Mouse (Mus musculus): ENCODE measurements around the gene Asprv1. TPM values are rescaled to one million over a fixed set of nuclear protein-coding genes. Genes with fewer than 3 reads are reported as not detected.

Gene Asprv1
- polyA plus RNA-seq, 1 experiment from 2014 or later: 2.1 TPM

DNA sequence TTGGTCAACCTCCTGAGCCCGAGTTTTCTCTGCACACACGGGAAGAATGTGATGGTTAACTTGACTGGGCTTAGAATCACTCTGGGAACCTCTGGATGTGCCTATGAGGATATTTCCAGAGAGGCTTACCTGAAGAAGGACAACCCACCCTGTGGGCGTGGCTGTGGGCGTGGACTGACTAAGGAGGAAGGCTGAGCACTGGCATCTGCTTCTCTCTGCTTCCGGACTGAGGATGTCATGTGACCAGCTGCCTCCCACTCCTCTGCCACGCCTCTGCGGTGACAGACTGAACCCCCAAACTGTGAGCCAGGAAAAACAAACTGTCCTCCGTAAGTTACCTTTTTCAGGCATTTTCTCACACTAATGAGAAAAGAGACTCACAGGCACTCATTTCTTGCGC is 33.3 kb upstream of the Asprv1 start:
- H3K4me1 ChIP-seq: no peaks in the 10 kb centered on the region
- no peaks in the 10 kb centered on the region for H3K27me3 ChIP-seq
- no peak overlapping the region for H3K9ac ChIP-seq
- ATAC-seq (ENCODE audit: insufficient number of reproducible peaks, insufficient read depth, low FRiP score, low TSS enrichment): no peak
- no peak overlapping the region for H3K27ac ChIP-seq
- H3K4me2 ChIP-seq (replicated peaks): peak overlapping the region; percentile 26
- H3K36me3 ChIP-seq: no peaks in the 10 kb centered on the region
- H3K9me3 ChIP-seq: no peaks in the 10 kb centered on the region
- peak overlapping the region; percentile 13 for H3K4me3 ChIP-seq
- WGBS: 15% methylated on average over 9 of the region's 9 CpGs

DNA sequence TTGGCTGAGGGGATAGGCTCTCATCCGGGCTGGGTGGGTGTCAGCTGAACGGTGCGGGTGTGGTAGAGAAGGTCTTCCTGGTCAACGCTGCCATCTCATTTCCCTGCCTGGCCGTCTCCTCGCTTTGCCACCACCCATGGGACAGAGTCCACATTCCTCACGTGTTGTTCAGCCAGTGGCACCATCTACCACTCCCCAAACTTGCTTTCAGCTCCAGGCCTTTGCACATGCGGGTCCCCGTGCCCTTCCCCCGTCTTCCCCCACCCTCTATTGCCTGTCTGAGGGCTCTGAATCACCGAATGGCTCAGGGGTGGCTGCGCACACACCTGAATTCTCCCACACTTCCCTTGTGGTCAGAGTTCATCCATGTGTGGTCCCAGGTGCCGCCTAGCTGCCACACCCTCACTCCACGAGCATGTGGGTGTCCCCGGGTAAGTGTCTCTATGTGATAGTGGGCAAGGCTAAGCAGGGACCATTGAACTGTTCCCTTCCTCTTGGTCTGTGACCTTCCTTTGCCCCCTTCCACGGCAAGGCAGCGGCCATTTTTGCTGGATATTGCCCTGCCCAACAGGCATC is 32.0 kb upstream of the Asprv1 start:
- H3K27me3 ChIP-seq: no peaks in the 10 kb centered on the region
- no peak overlapping the region for H3K4me2 ChIP-seq (replicated peaks)
- 85% methylated on average over 17 of the region's 17 CpGs for WGBS
- H3K4me3 ChIP-seq: no peak overlapping the region
- no peaks in the 10 kb centered on the region for H3K9me3 ChIP-seq
- no peak overlapping the region for H3K27ac ChIP-seq
- no peak overlapping the region for H3K9ac ChIP-seq
- ATAC-seq (ENCODE audit: insufficient number of reproducible peaks, insufficient read depth, low FRiP score, low TSS enrichment): no peak
- no peaks in the 10 kb centered on the region for H3K36me3 ChIP-seq
- no peaks in the 10 kb centered on the region for H3K4me1 ChIP-seq

DNA sequence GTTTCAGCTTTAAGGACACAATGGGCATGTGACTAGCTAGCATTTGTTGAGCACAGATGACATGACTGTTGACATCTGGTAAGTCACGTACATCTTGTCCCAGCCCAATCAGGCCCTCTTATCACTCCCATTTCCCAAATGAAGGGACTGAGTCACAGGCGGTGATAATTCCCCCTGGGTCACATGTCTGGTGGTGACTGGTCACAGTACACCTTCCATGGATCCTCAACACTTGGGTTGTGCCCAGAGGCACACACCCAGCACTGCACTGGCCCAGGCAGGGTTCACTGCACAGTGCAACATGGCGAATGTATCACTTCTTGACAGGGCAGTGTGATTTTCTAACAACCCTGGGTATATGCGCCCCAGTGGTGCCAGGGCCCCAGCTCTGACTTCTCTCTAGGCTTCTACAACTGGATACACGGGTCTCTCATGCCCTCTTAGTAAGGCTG is 29.2 kb upstream of the Asprv1 start:
- H3K4me3 ChIP-seq: no peak overlapping the region
- no peak for ATAC-seq (ENCODE audit: insufficient number of reproducible peaks, insufficient read depth, low FRiP score, low TSS enrichment)
- no peaks in the 10 kb centered on the region for H3K27me3 ChIP-seq

GRCm38 (mm10) chr6:86599197-86599596 is 28.8 kb upstream of the Asprv1 start:
- Histone ChIP-seq H3K9me3 (no peaks in the 10 kb centered on the region), H3K27me3 (no peaks in the 10 kb centered on the region), H3K4me2 (replicated peaks) (no peak overlapping the region), H3K27ac (no peak overlapping the region), H3K36me3 (no peaks in the 10 kb centered on the region), H3K9ac (no peak overlapping the region), H3K4me3 (no peak overlapping the region), H3K4me1 (no peaks in the 10 kb centered on the region)
- no peak for ATAC-seq (ENCODE audit: insufficient number of reproducible peaks, insufficient read depth, low FRiP score, low TSS enrichment)
- WGBS: 21% methylated on average over 4 of the region's 4 CpGs

More for the DNA sequence above, 29.2 kb upstream of the Asprv1 start:
- Histone ChIP-seq H3K4me2 (replicated peaks) (no peak overlapping the region), H3K36me3 (no peaks in the 10 kb centered on the region), H3K27ac (no peak overlapping the region), H3K9me3 (no peaks in the 10 kb centered on the region), H3K4me1 (no peaks in the 10 kb centered on the region), H3K9ac (no peak overlapping the region)
- 75% methylated on average over 5 of the region's 5 CpGs for WGBS

- Histone ChIP-seq H3K27ac (no peak overlapping the region), H3K4me2 (replicated peaks) (no peak overlapping the region), H3K36me3 (no peaks in the 10 kb centered on the region), H3K9ac (no peak overlapping the region), H3K4me3 (no peak overlapping the region), H3K9me3 (no peaks in the 10 kb centered on the region), H3K27me3 (no peaks in the 10 kb centered on the region), H3K4me1 (no peaks in the 10 kb centered on the region)
- 0 out of 2 replicates have a peak, but pooled peaks have one; percentile 57 for ATAC-seq (ENCODE audit: insufficient number of reproducible peaks, insufficient read depth, low FRiP score, low TSS enrichment)
- WGBS: 63% methylated on average over 6 of the region's 6 CpGs
Observed at GRCm38 (mm10) chr6:86599951-86600414, 28.0 kb upstream of the Asprv1 start.

DNA sequence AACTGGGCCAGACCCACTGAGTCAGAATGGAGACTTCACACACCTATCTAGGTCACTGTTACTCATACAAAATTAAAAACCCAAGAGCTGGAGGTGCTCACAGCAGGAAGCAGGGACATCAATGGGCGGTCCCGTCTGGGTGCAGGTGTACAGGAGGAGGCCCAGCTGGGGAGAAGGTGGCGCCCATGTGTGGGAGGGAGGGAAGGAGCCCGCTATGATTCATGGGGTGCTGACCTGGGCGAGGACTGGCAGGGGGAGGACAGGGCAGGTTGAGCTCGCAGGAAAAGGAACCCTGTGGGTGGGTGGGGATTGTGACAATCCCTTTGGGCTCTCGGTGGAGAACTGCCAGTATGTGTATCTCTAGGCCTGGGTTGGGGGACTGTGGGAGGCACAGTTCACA is 22.7 kb upstream of the Asprv1 start:
- no peaks in the 10 kb centered on the region for H3K4me1 ChIP-seq
- WGBS: 62% methylated on average over 7 of the region's 7 CpGs
- ATAC-seq (ENCODE audit: insufficient number of reproducible peaks, insufficient read depth, low FRiP score, low TSS enrichment): no peak
- no peaks in the 10 kb centered on the region for H3K27me3 ChIP-seq
- no peaks in the 10 kb centered on the region for H3K36me3 ChIP-seq
- H3K27ac ChIP-seq: no peak overlapping the region
- no peak overlapping the region for H3K4me3 ChIP-seq
- no peak overlapping the region for H3K4me2 ChIP-seq (replicated peaks)
- no peak overlapping the region for H3K9ac ChIP-seq
- H3K9me3 ChIP-seq: no peaks in the 10 kb centered on the region

DNA sequence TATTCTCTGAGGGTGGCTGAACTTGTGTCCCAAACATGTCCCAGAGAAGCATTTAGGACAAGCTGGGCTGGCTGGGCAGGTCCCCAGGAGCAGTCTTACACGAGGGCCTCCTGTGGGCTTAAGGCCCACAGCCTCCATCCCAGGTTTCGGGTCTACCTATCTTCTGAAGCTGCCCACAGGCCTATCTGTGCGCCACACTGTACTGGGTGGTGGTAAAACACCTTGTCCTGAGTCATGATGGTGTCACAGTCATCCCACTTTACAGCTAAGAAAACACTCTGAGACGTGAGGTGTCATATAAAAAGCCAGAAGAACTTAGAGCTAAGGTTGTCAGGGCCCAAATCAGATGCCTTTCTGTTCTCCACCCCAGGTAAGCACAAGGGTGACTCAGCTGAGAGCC is 21.7 kb upstream of the Asprv1 start:
- Histone ChIP-seq H3K4me3 (no peak overlapping the region), H3K9ac (no peak overlapping the region), H3K4me1 (no peaks in the 10 kb centered on the region), H3K36me3 (no peaks in the 10 kb centered on the region), H3K4me2 (replicated peaks) (no peak overlapping the region), H3K27me3 (no peaks in the 10 kb centered on the region), H3K9me3 (no peaks in the 10 kb centered on the region), H3K27ac (no peak overlapping the region)
- no peak for ATAC-seq (ENCODE audit: insufficient number of reproducible peaks, insufficient read depth, low FRiP score, low TSS enrichment)
- 81% methylated on average over 4 of the region's 4 CpGs for WGBS

DNA sequence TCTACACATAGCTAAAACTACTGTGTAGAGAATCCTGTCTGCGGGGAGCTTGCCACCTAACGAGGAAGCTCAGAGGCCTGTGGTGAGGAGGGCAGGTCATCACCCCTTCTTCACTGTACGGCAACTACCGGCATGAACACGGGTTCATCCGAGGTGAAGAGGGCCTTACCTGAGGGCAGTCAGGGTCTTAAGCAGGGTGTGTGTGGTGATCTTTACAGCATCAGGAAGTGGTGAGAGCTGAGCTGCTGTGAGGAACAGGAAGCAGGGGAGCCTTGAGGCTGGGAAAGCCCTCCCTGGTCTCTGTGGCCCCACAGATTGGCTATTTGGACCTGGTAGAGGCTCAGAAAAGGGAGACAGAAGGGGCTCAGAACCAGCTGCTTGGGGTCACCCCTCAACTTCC is 20.5 kb upstream of the Asprv1 start:
- no peak for ATAC-seq (ENCODE audit: insufficient number of reproducible peaks, insufficient read depth, low FRiP score, low TSS enrichment)

GRCm38 (mm10) chr6:86609235-86609634 is 18.7 kb upstream of the Asprv1 start:
- no peak overlapping the region for H3K4me2 ChIP-seq (replicated peaks)

More for the DNA sequence above, 20.5 kb upstream of the Asprv1 start:
- Histone ChIP-seq H3K4me2 (replicated peaks) (no peak overlapping the region), H3K4me3 (no peak overlapping the region), H3K4me1 (no peaks in the 10 kb centered on the region), H3K27ac (no peak overlapping the region), H3K9me3 (no peaks in the 10 kb centered on the region), H3K9ac (no peak overlapping the region), H3K36me3 (no peaks in the 10 kb centered on the region), H3K27me3 (no peaks in the 10 kb centered on the region)
- WGBS: 76% methylated on average over 6 of the region's 6 CpGs

GRCm38 (mm10) chr6:86610714-86611113 is 17.2 kb upstream of the Asprv1 start:
- no peaks in the 10 kb centered on the region for H3K36me3 ChIP-seq
- H3K9me3 ChIP-seq: no peaks in the 10 kb centered on the region
- WGBS: 61% methylated on average over 5 of the region's 5 CpGs
- no peak overlapping the region for H3K27ac ChIP-seq
- no peak overlapping the region for H3K4me3 ChIP-seq
- H3K4me1 ChIP-seq: no peaks in the 10 kb centered on the region
- no peak for ATAC-seq (ENCODE audit: insufficient number of reproducible peaks, insufficient read depth, low FRiP score, low TSS enrichment)
- no peak overlapping the region for H3K9ac ChIP-seq
- H3K4me2 ChIP-seq (replicated peaks): no peak overlapping the region
- H3K27me3 ChIP-seq: no peaks in the 10 kb centered on the region

More at GRCm38 (mm10) chr6:86609235-86609634, 18.7 kb upstream of the Asprv1 start:
- 90% methylated on average over 6 of the region's 6 CpGs for WGBS
- Histone ChIP-seq H3K9ac (no peak overlapping the region), H3K9me3 (no peaks in the 10 kb centered on the region), H3K4me3 (no peak overlapping the region), H3K27me3 (no peaks in the 10 kb centered on the region), H3K36me3 (no peaks in the 10 kb centered on the region), H3K27ac (no peak overlapping the region), H3K4me1 (no peaks in the 10 kb centered on the region)
- ATAC-seq (ENCODE audit: insufficient number of reproducible peaks, insufficient read depth, low FRiP score, low TSS enrichment): no peak

DNA sequence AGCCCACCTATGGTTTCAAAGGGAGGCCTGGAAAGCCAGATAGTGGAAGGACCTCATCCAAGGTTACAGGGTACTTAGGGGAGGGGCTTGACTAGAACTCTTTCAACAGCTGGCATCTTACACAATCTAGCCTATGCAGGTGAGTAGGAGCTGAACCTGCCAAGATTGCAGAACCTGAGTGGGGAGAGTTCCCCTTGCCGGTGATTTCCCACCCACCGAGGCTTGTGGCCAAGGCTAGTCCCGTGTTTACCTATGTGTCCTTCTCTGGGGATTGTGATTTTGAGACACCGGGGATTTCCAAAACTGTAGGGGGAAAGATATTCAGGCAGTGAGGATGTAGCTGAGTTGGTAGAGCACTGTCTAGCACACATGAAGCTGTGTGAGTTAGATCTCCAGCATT is 12.7 kb upstream of the Asprv1 start:
- no peaks in the 10 kb centered on the region for H3K36me3 ChIP-seq
- H3K9me3 ChIP-seq: no peaks in the 10 kb centered on the region
- WGBS: 83% methylated on average over 4 of the region's 4 CpGs
- H3K4me2 ChIP-seq (replicated peaks): no peak overlapping the region
- no peak overlapping the region for H3K4me3 ChIP-seq
- no peaks in the 10 kb centered on the region for H3K27me3 ChIP-seq
- no peak for ATAC-seq (ENCODE audit: insufficient number of reproducible peaks, insufficient read depth, low FRiP score, low TSS enrichment)
- H3K9ac ChIP-seq: no peak overlapping the region
- H3K27ac ChIP-seq: no peak overlapping the region
- H3K4me1 ChIP-seq: no peaks in the 10 kb centered on the region

DNA sequence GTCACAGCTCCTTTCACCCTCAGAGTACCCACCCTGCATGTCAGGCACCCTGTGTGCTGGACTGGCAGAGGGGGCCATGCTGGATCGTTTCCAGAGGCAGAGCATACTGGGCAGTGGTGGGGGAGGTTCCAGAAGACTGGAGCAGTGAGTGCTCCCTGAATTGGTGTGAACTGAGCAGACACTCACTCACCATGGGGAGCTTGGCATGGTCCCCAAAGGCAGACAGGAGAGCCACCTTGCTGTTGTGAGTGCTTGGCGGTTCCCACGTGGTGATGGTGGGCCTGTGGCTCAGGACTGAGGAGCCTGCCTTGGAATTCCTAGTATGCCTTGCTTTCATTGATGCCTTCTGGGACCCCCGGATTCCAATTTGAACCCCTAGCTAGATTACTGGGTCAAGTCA is 4.8 kb upstream of the Asprv1 start:
- 78% methylated on average over 4 of the region's 4 CpGs for WGBS
- no peaks in the 10 kb centered on the region for H3K9me3 ChIP-seq
- ATAC-seq (ENCODE audit: insufficient number of reproducible peaks, insufficient read depth, low FRiP score, low TSS enrichment): no peak
- no peak overlapping the region for H3K4me2 ChIP-seq (replicated peaks)
- no peak overlapping the region for H3K9ac ChIP-seq
- no peaks in the 10 kb centered on the region for H3K27me3 ChIP-seq
- H3K4me1 ChIP-seq: no peaks in the 10 kb centered on the region
- H3K4me3 ChIP-seq: no peak overlapping the region
- no peak overlapping the region for H3K27ac ChIP-seq
- H3K36me3 ChIP-seq: no peaks in the 10 kb centered on the region

Measured in embryonic facial prominence, embryonic 12.5 days (tissue).